Mouse (Mus musculus): Measurements from ENCODE around the gene Olfr701. TPM values are rescaled to one million over a fixed set of nuclear protein-coding genes. Genes with fewer than 3 reads are reported as not detected.

Gene Olfr701
- not detected in 2 replicates for polyA plus RNA-seq (2012; ENCODE audit: insufficient read depth, insufficient read length, missing spikeins)

DNA sequence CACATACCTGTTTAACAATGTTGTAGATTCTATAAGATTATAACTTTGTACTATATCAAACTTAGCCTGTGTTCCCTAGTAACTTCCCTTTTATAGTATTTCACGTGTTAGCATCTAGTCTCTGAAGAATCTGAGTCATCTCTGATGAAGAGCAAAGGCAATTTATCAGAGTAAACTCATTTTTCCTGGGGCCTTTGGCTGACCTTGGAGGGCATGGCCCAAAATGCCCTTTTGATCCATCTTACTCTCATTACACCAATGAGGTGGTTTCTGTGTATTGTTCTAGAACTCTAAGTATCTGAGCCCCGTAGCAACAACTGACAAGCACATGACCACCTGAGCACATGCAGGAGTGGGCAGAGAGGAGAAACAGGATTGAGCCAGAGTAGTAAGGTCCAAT, at the start of gene Olfr701:
Gene Olfr701, plus strand, starts transcription at position 301 of the 400 bp plus-strand sequence.
- no peak within 1 kb of the TSS for H3K27ac ChIP-seq (ENCODE audit: insufficient read depth, low read depth, low read length)
- peaks cover 2% of the 10 kb centered on the region for H3K4me1 ChIP-seq (ENCODE audit: control insufficient read depth, insufficient read depth, low read length)
- no peak within 1 kb of the TSS for H3K4me3 ChIP-seq (ENCODE audit: insufficient read depth, low read length)
- TF ChIP-seq CTCF (IDR thresholded peaks at IDR 0.05; ENCODE audit: low read depth, low read length) (no peak), POLR2A (IDR thresholded peaks at IDR 0.05; ENCODE audit: borderline replicate concordance, low read depth, low read length) (no peak)

DNA sequence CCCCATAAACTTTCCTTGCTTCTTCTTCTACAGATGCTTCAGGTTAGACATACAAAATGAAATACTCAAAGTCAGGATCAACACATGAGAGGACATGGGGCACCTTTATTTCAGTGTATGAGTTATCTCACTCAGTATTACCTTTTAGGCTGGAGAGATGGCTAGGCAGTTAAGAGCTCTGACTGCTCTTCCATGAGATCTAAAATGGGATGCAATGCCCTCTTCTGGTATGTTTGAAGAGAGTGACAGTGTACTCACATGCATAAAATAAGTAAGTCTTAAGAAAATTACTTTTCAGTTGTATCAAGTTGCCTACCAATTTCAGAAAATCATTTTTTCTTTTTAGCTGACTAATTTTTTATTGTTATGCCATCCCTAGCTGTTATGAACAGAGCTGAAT, 25.6 kb upstream of the Olfr701 start:
- TF ChIP-seq POLR2A (IDR thresholded peaks at IDR 0.05; ENCODE audit: borderline replicate concordance, low read depth, low read length) (no peak), CTCF (IDR thresholded peaks at IDR 0.05; ENCODE audit: low read depth, low read length) (no peak)
- Histone ChIP-seq H3K27ac (ENCODE audit: insufficient read depth, low read depth, low read length) (no peak overlapping the region), H3K4me1 (ENCODE audit: control insufficient read depth, insufficient read depth, low read length) (no peaks in the 10 kb centered on the region), H3K4me3 (ENCODE audit: insufficient read depth, low read length) (no peak overlapping the region)

DNA sequence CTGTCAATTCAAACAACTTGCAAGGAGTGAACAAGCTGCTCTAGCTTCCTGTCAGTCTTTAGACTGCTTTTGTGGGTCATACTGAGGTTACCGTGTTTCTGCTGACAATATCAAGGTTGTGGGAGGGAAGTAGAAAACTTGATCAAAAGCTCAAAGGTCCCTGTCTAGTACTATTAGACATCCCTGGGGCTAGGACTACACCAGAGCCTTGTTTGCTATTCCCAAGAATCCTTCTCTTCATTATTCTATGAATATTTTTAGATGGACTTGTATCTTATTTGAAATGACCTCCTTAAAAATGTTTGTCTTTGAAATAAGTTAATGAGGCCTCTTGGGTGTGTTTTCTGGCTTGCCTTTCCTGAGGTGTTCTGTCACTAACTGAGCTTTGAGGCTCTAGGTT, 20.8 kb upstream of the Olfr701 start, which contains the start of gene Olfr699:
Gene Olfr699, minus strand, starts transcription at position 101 of the 400 bp plus-strand sequence.
- no peak within 1 kb of the TSS for H3K27ac ChIP-seq (ENCODE audit: insufficient read depth, low read depth, low read length)
- TF ChIP-seq CTCF (IDR thresholded peaks at IDR 0.05; ENCODE audit: low read depth, low read length): no peak
- no peak for TF ChIP-seq POLR2A (IDR thresholded peaks at IDR 0.05; ENCODE audit: borderline replicate concordance, low read depth, low read length)
- H3K4me1 ChIP-seq (ENCODE audit: control insufficient read depth, insufficient read depth, low read length): no peaks in the 10 kb centered on the region
- no peak within 1 kb of the TSS for H3K4me3 ChIP-seq (ENCODE audit: insufficient read depth, low read length)

DNA sequence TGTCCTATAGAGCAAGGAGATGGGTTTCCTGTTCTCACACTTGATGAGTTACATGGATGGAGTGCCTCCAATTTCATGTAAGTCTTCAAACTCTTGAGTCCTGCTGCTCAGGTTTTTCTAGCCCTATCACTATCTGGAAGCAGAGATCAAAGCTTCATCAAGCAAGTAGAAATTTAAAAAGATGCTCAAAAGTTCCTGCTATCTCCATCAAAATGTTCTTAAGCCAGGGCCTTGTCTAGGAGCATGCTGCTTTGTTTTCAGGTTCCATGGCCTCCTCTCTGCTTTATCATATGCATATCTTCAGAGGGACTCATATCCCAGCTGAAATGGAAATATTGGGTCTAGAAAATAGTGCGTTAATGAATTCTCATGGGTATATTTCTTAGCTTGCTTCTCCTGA, 5.2 kb upstream of the Olfr701 start, which contains the start of gene Olfr700:
Gene Olfr700, minus strand, starts transcription at position 101 of the 400 bp plus-strand sequence.
- no peak within 1 kb of the TSS for H3K4me3 ChIP-seq (ENCODE audit: insufficient read depth, low read length)
- H3K27ac ChIP-seq (ENCODE audit: insufficient read depth, low read depth, low read length): no peak within 1 kb of the TSS
- H3K4me1 ChIP-seq (ENCODE audit: control insufficient read depth, insufficient read depth, low read length): no peaks in the 10 kb centered on the region
- TF ChIP-seq CTCF (IDR thresholded peaks at IDR 0.05; ENCODE audit: low read depth, low read length) (no peak), POLR2A (IDR thresholded peaks at IDR 0.05; ENCODE audit: borderline replicate concordance, low read depth, low read length) (no peak)

DNA sequence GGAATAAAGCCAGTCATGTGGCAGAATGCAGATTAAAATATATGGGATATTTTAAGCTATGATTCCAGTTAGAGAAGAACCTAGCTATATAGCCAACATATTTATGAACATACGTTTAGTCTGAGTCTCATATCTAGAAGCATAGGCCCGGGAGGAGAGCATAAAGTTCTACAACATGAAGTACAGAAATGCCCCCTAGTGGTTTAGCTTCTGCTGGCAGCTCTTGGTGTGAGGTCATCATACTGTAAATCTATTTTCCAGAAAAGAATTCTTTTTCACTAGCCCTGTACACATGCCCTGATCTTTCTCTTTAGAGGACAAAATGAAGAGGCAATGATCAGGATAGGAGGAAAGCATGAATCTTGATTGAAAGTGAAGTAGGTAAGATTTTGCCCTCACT, 1.8 kb downstream of the Olfr701 start:
- TF ChIP-seq POLR2A (IDR thresholded peaks at IDR 0.05; ENCODE audit: borderline replicate concordance, low read depth, low read length) (no peak), CTCF (IDR thresholded peaks at IDR 0.05; ENCODE audit: low read depth, low read length) (no peak)
- Histone ChIP-seq H3K4me3 (ENCODE audit: insufficient read depth, low read length) (no peak overlapping the region), H3K4me1 (ENCODE audit: control insufficient read depth, insufficient read depth, low read length) (peaks cover 2% of the 10 kb centered on the region), H3K27ac (ENCODE audit: insufficient read depth, low read depth, low read length) (no peak overlapping the region)

DNA sequence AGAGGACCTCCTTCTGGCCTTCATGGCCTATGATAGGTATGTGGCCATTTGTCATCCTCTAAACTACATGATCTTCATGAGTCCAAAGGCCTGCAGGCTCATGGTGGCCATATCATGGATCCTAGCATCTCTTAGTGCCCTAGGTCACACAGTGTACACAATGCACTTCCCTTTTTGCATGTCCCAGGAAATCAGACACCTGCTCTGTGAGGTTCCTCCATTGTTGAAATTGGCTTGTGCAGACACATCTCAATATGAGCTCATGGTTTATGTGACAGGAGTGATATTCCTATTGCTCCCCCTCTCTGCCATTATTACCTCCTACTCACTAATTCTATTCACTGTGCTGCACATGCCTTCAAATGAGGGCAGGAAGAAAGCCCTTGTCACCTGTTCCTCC, 4.5 kb downstream of the Olfr701 start:
- no peak overlapping the region for H3K27ac ChIP-seq (ENCODE audit: insufficient read depth, low read depth, low read length)
- peaks cover 2% of the 10 kb centered on the region for H3K4me1 ChIP-seq (ENCODE audit: control insufficient read depth, insufficient read depth, low read length)
- H3K4me3 ChIP-seq (ENCODE audit: insufficient read depth, low read length): no peak overlapping the region
- no peak for TF ChIP-seq CTCF (IDR thresholded peaks at IDR 0.05; ENCODE audit: low read depth, low read length)

DNA sequence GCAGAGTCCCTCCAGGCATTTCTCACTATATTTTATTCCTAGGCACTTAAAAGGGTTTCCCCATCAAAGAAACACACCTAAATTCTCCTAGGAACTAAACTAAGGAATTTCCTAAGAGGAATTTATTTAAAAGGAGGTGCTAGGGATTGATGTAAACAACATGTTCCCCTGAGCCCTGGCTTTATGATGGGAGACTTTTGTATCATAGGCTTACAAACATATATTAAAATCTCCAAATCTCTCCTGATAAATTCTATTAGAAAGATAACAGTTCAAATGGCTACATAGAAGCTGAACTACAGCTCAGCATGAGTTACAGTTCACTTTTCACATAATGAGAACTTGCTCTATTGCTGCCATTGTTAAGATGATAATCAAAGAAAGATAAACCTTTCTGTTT, 19.9 kb downstream of the Olfr701 start, which contains the start of gene Olfr702:
Gene Olfr702, minus strand, starts transcription at position 101 of the 400 bp plus-strand sequence.
- Histone ChIP-seq H3K4me1 (ENCODE audit: control insufficient read depth, insufficient read depth, low read length) (no peaks in the 10 kb centered on the region), H3K4me3 (ENCODE audit: insufficient read depth, low read length) (no peak within 1 kb of the TSS), H3K27ac (ENCODE audit: insufficient read depth, low read depth, low read length) (no peak within 1 kb of the TSS)
- no peak for TF ChIP-seq POLR2A (IDR thresholded peaks at IDR 0.05; ENCODE audit: borderline replicate concordance, low read depth, low read length)
- TF ChIP-seq CTCF (IDR thresholded peaks at IDR 0.05; ENCODE audit: low read depth, low read length): no peak

DNA sequence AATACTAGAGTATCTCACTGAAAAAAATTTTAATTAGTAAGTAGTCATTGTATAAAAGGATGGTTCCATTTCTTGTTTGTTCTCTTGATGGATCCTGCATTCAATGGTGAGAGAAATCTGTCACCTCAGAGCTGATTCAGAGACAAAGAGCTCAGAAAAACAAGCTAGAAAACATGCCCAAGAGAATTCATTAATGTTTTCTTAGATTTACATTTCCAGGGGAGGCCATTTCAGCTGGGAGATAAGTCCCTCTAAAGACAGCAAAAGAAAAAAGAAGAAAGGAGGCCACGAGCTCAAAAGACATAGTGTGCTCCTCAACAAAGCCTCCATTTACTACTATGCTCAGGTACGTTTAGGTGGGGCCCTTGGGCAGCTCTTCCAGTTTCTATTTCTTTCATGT, 29.1 kb downstream of the Olfr701 start, which contains the start of gene Olfr703:
Gene Olfr703, plus strand, starts transcription at position 301 of the 400 bp plus-strand sequence.
- no peak for TF ChIP-seq POLR2A (IDR thresholded peaks at IDR 0.05; ENCODE audit: borderline replicate concordance, low read depth, low read length)
- TF ChIP-seq CTCF (IDR thresholded peaks at IDR 0.05; ENCODE audit: low read depth, low read length): no peak
- Histone ChIP-seq H3K27ac (ENCODE audit: insufficient read depth, low read depth, low read length) (no peak within 1 kb of the TSS), H3K4me3 (ENCODE audit: insufficient read depth, low read length) (no peak within 1 kb of the TSS), H3K4me1 (ENCODE audit: control insufficient read depth, insufficient read depth, low read length) (no peaks in the 10 kb centered on the region)

DNA sequence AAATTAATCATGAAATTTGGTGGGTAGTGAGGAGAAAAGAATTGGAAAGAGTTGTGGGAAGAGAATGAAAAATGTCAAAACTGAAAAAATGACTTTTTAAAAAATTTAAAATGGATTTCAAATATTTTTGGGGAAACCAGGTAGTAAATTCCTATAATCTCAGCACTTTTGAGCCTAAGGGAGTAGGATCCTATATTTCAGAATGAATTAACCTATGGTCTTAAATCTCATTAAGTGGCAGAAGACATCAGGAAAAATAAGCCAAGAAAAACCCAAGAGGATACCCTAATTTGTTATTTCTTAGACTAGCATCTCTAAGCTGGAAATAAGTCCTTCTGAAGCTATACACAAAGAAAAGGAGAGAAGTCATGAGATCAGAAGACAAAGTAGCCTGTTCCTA, 49.0 kb downstream of the Olfr701 start, which contains the start of gene Olfr704:
Gene Olfr704, plus strand, starts transcription at position 301 of the 400 bp plus-strand sequence.
- Histone ChIP-seq H3K4me3 (ENCODE audit: insufficient read depth, low read length) (no peak within 1 kb of the TSS), H3K27ac (ENCODE audit: insufficient read depth, low read depth, low read length) (no peak within 1 kb of the TSS), H3K4me1 (ENCODE audit: control insufficient read depth, insufficient read depth, low read length) (no peaks in the 10 kb centered on the region)
- TF ChIP-seq POLR2A (IDR thresholded peaks at IDR 0.05; ENCODE audit: borderline replicate concordance, low read depth, low read length): no peak
- no peak for TF ChIP-seq CTCF (IDR thresholded peaks at IDR 0.05; ENCODE audit: low read depth, low read length)

Other genes starting within 250 kb of the Olfr701 start
- gene Olfr693, start 133.5 kb upstream of the Olfr701 start, polyA plus RNA-seq (2012; ENCODE audit: insufficient read depth, insufficient read length, missing spikeins): not detected in 2 replicates
- not detected in 2 replicates for gene Olfr694, start 122.3 kb upstream of the Olfr701 start, polyA plus RNA-seq (2012; ENCODE audit: insufficient read depth, insufficient read length, missing spikeins)
- gene Olfr695, start 97.7 kb upstream of the Olfr701 start, polyA plus RNA-seq (2012; ENCODE audit: insufficient read depth, insufficient read length, missing spikeins): not detected in 2 replicates
- gene Olfr697, start 71.7 kb upstream of the Olfr701 start, polyA plus RNA-seq (2012; ENCODE audit: insufficient read depth, insufficient read length, missing spikeins): not detected in 2 replicates
- not detected in 2 replicates for gene Olfr698, start 58.7 kb upstream of the Olfr701 start, polyA plus RNA-seq (2012; ENCODE audit: insufficient read depth, insufficient read length, missing spikeins)
- not detected in 2 replicates for gene Olfr699, start 20.9 kb upstream of the Olfr701 start, polyA plus RNA-seq (2012; ENCODE audit: insufficient read depth, insufficient read length, missing spikeins)
- gene Olfr700, start 5.3 kb upstream of the Olfr701 start, polyA plus RNA-seq (2012; ENCODE audit: insufficient read depth, insufficient read length, missing spikeins): not detected in 2 replicates
- not detected in 2 replicates for gene Olfr702, start 19.8 kb downstream of the Olfr701 start, polyA plus RNA-seq (2012; ENCODE audit: insufficient read depth, insufficient read length, missing spikeins)
- gene Olfr703, start 29.2 kb downstream of the Olfr701 start, polyA plus RNA-seq (2012; ENCODE audit: insufficient read depth, insufficient read length, missing spikeins): not detected in 2 replicates
- not detected in 2 replicates for gene Olfr704, start 49.1 kb downstream of the Olfr701 start, polyA plus RNA-seq (2012; ENCODE audit: insufficient read depth, insufficient read length, missing spikeins)
- not detected in 2 replicates for gene Olfr705, start 62.8 kb downstream of the Olfr701 start, polyA plus RNA-seq (2012; ENCODE audit: insufficient read depth, insufficient read length, missing spikeins)
- not detected in 2 replicates for gene Olfr706, start 74.0 kb downstream of the Olfr701 start, polyA plus RNA-seq (2012; ENCODE audit: insufficient read depth, insufficient read length, missing spikeins)
- gene Olfr707, start 87.1 kb downstream of the Olfr701 start, polyA plus RNA-seq (2012; ENCODE audit: insufficient read depth, insufficient read length, missing spikeins): not detected in 2 replicates
- gene Olfr1532-ps1, start 93.9 kb downstream of the Olfr701 start, polyA plus RNA-seq (2012; ENCODE audit: insufficient read depth, insufficient read length, missing spikeins): not detected in 2 replicates
- 0.23 TPM in 1 of 2 replicates, not detected in the other for gene Olfr709-ps1, start 118.1 kb downstream of the Olfr701 start, polyA plus RNA-seq (2012; ENCODE audit: insufficient read depth, insufficient read length, missing spikeins)
- gene Olfr710, start 134.2 kb downstream of the Olfr701 start, polyA plus RNA-seq (2012; ENCODE audit: insufficient read depth, insufficient read length, missing spikeins): not detected in 2 replicates
- gene Olfr6, start 149.8 kb downstream of the Olfr701 start, polyA plus RNA-seq (2012; ENCODE audit: insufficient read depth, insufficient read length, missing spikeins): not detected in 2 replicates
- not detected in 2 replicates for gene Olfr711, start 161.3 kb downstream of the Olfr701 start, polyA plus RNA-seq (2012; ENCODE audit: insufficient read depth, insufficient read length, missing spikeins)
- 0.13 TPM in 1 of 2 replicates, not detected in the other for gene Olfr2, start 191.9 kb downstream of the Olfr701 start, polyA plus RNA-seq (2012; ENCODE audit: insufficient read depth, insufficient read length, missing spikeins)
- gene Olfr713, start 217.0 kb downstream of the Olfr701 start, polyA plus RNA-seq (2012; ENCODE audit: insufficient read depth, insufficient read length, missing spikeins): not detected in 2 replicates